Mouse (Mus musculus) MEL (cell line): ENCODE results near the gene Gm10037. TPM values are rescaled to one million over a fixed set of nuclear protein-coding genes. Genes with fewer than 3 reads are reported as not detected.
"Not testable (repeated sequence)": the region's sequence is repeated elsewhere in the genome, so short reads cannot be mapped to it uniquely, and the experiment has no call there.

Source experiments
- DNase-seq: peaks from one replicate; pipeline ENCODE4 v3.0.0; 2011; ENCODE audit warnings: low read depth, low spot score
- H3K27ac ChIP-seq: 2 replicates; pipeline ENCODE4 v1.5.1; 2012; ENCODE audit warnings: low read depth, mild to moderate bottlenecking, control low read depth, low read length, moderate library complexity; ENCODE audit not compliant: control insufficient read depth
- H3K27me3 ChIP-seq, 2 experiments: fragments of 150-350 bp in 1 of 2; sonication (generic) in 1 of 2; 2 replicates each; pipeline ENCODE4 v1.6.1; 2012; ENCODE audit warnings: low read length in 2 of 2, mild to moderate bottlenecking in 2 of 2, improper control_type of control experiment in 1 of 2, moderate library complexity in 1 of 2; ENCODE audit not compliant: insufficient read depth in 2 of 2, control insufficient read depth in 1 of 2
- H3K36me3 ChIP-seq, 2 experiments: 2 replicates each; pipeline ENCODE4 v1.6.1; 2012 to 2014; ENCODE audit warnings: low read length in 2 of 2, improper control_type of control experiment in 1 of 2, inconsistent platforms in 1 of 2, mild to moderate bottlenecking in 1 of 2; ENCODE audit not compliant: insufficient read depth in 2 of 2, control insufficient read depth in 1 of 2
- H3K4me1 ChIP-seq, 2 experiments: fragments of 150-350 bp in 1 of 2; sonication (generic) in 1 of 2; 2 replicates each; pipeline ENCODE4 v1.6.1; 2012; ENCODE audit warnings: low read length in 2 of 2, improper control_type of control experiment in 1 of 2, mild to moderate bottlenecking in 1 of 2; ENCODE audit not compliant: insufficient read depth in 2 of 2, control insufficient read depth in 1 of 2
- H3K4me3 ChIP-seq, 2 experiments: fragments of 150-350 bp in 1 of 2; sonication (generic) in 1 of 2; 2 replicates each; pipeline ENCODE4 v1.5.1; 2012; ENCODE audit warnings: low read depth in 2 of 2, low read length in 2 of 2, mild to moderate bottlenecking in 2 of 2, moderate library complexity in 2 of 2, control low read depth in 1 of 2, improper control_type of control experiment in 1 of 2; ENCODE audit not compliant: control insufficient read depth in 1 of 2, insufficient read depth in 1 of 2
- H3K79me2 ChIP-seq: 2 replicates; pipeline ENCODE4 v1.6.1; 2012; ENCODE audit warnings: mild to moderate bottlenecking, low read length, moderate library complexity; ENCODE audit not compliant: control insufficient read depth, poor library complexity, insufficient read depth
- H3K9ac ChIP-seq: 2 replicates; pipeline ENCODE4 v1.6.1; 2012; ENCODE audit warnings: low read depth, mild to moderate bottlenecking, control low read depth, low read length, moderate library complexity; ENCODE audit not compliant: control insufficient read depth, poor library complexity, severe bottlenecking
- H3K9me3 ChIP-seq: fragments of 150-350 bp; sonication (generic); replicated peaks from 2 replicates; pipeline ENCODE4 v1.6.1; 2012; ENCODE audit warnings: mild to moderate bottlenecking, low read length, improper control_type of control experiment, moderate library complexity; ENCODE audit not compliant: insufficient read depth
- BHLHE40 ChIP-seq: IDR thresholded peaks from 2 replicates; pipeline ENCODE4 v1.6.1; 2012; ENCODE audit warnings: low read depth, mild to moderate bottlenecking, inconsistent platforms, low read length, improper control_type of control experiment, borderline replicate concordance
- CHD1 ChIP-seq: IDR thresholded peaks from 2 replicates; pipeline ENCODE4 v1.6.1; 2012; ENCODE audit warnings: low read depth, mild to moderate bottlenecking, inconsistent platforms, low read length, improper control_type of control experiment
- ELF1 ChIP-seq: IDR thresholded peaks from 2 replicates; pipeline ENCODE4 v1.6.1; 2014; ENCODE audit warnings: low read depth, mild to moderate bottlenecking, inconsistent platforms, low read length, improper control_type of control experiment, moderate library complexity
- EP300 ChIP-seq, 2 experiments: IDR thresholded peaks; 2 replicates each; pipeline ENCODE4 v1.6.1; 2011; ENCODE audit warnings: improper control_type of control experiment in 2 of 2, low read length in 2 of 2, low read depth in 1 of 2, mild to moderate bottlenecking in 1 of 2
- GABPA ChIP-seq: IDR thresholded peaks from 2 replicates; pipeline ENCODE4 v1.6.1; 2012; ENCODE audit warnings: low read depth, mild to moderate bottlenecking, inconsistent platforms, low read length, improper control_type of control experiment, moderate library complexity
- HCFC1 ChIP-seq: IDR thresholded peaks from 2 replicates; pipeline ENCODE4 v1.6.1; 2012; ENCODE audit warnings: low read depth, mild to moderate bottlenecking, inconsistent platforms, low read length, improper control_type of control experiment, moderate library complexity
- KAT2A ChIP-seq: conservative IDR thresholded peaks from 2 replicates; pipeline ENCODE4 v1.6.1; 2012; ENCODE audit warnings: low read depth, low read length, improper control_type of control experiment, inconsistent platforms
- MAFK ChIP-seq: IDR thresholded peaks from 2 replicates; pipeline ENCODE4 v1.6.1; 2011; ENCODE audit warnings: low read depth, mild to moderate bottlenecking, low read length, improper control_type of control experiment, borderline replicate concordance
- MAX ChIP-seq: IDR thresholded peaks from 2 replicates; pipeline ENCODE4 v1.6.1; 2011; ENCODE audit warnings: low read length, improper control_type of control experiment
- MXI1 ChIP-seq: IDR thresholded peaks from 2 replicates; pipeline ENCODE4 v1.6.1; 2011; ENCODE audit warnings: mild to moderate bottlenecking, low read depth, low read length, improper control_type of control experiment
- MYB ChIP-seq: IDR thresholded peaks from 2 replicates; pipeline ENCODE4 v1.6.1; 2011; ENCODE audit warnings: mild to moderate bottlenecking, low read depth, low read length, improper control_type of control experiment
- MYC ChIP-seq: IDR thresholded peaks from 2 replicates; pipeline ENCODE4 v1.6.1; 2011; ENCODE audit warnings: low read depth, mild to moderate bottlenecking, low read length, improper control_type of control experiment, moderate library complexity
- NRF1 ChIP-seq: IDR thresholded peaks from 2 replicates; pipeline ENCODE4 v1.6.1; 2014; ENCODE audit warnings: low read depth, mild to moderate bottlenecking, inconsistent platforms, low read length, improper control_type of control experiment, moderate library complexity; ENCODE audit not compliant: poor library complexity, insufficient read depth, severe bottlenecking
- POLR2AphosphoS2 ChIP-seq: IDR thresholded peaks from 2 replicates; pipeline ENCODE4 v1.6.1; 2011; ENCODE audit warnings: low read length, improper control_type of control experiment
- POLR2AphosphoS5 ChIP-seq: IDR thresholded peaks from 2 replicates; pipeline ENCODE4 v1.6.1; 2012; ENCODE audit warnings: low read depth, borderline replicate concordance, mild to moderate bottlenecking, inconsistent platforms, low read length, moderate library complexity, mixed read lengths
- RAD21 ChIP-seq: IDR thresholded peaks from 2 replicates; pipeline ENCODE4 v1.6.1; 2011; ENCODE audit warnings: mild to moderate bottlenecking, low read depth, low read length, improper control_type of control experiment
- SIN3A ChIP-seq: IDR thresholded peaks from 2 replicates; pipeline ENCODE4 v1.6.1; 2012; ENCODE audit warnings: low read length, improper control_type of control experiment, inconsistent platforms
- SMC3 ChIP-seq: IDR thresholded peaks from 2 replicates; pipeline ENCODE4 v1.6.1; 2011; ENCODE audit warnings: low read depth, low read length, improper control_type of control experiment
- TAL1 ChIP-seq: IDR thresholded peaks from 2 replicates; pipeline ENCODE4 v1.6.1; 2012; ENCODE audit warnings: mild to moderate bottlenecking, inconsistent platforms, low read length, moderate library complexity, mixed read lengths
- TBP ChIP-seq: IDR thresholded peaks from 2 replicates; pipeline ENCODE4 v1.8.0; 2011; ENCODE audit warnings: low read depth, low read length, improper control_type of control experiment
- TCF12 ChIP-seq: IDR thresholded peaks from 2 replicates; pipeline ENCODE4 v1.6.1; 2014; ENCODE audit warnings: low read depth, mild to moderate bottlenecking, inconsistent platforms, low read length, improper control_type of control experiment, moderate library complexity
- USF1 ChIP-seq: IDR thresholded peaks from 2 replicates; pipeline ENCODE4 v1.6.1; 2014; ENCODE audit warnings: low read depth, mild to moderate bottlenecking, inconsistent platforms, low read length, improper control_type of control experiment, moderate library complexity
- USF2 ChIP-seq, 2 experiments: IDR thresholded peaks; 2 replicates each; pipeline ENCODE4 v1.6.1; 2011 to 2012; ENCODE audit warnings: improper control_type of control experiment in 2 of 2, low read length in 2 of 2, borderline replicate concordance in 1 of 2, inconsistent platforms in 1 of 2, low read depth in 1 of 2, mild to moderate bottlenecking in 1 of 2; ENCODE audit not compliant: insufficient read depth in 1 of 2
- ZKSCAN1 ChIP-seq: IDR thresholded peaks from 2 replicates; pipeline ENCODE4 v1.6.1; 2012; ENCODE audit warnings: low read depth, mild to moderate bottlenecking, inconsistent platforms, low read length, improper control_type of control experiment, moderate library complexity
- ZMIZ1 ChIP-seq: IDR thresholded peaks from 2 replicates; pipeline ENCODE4 v1.6.1; 2012; ENCODE audit warnings: low read depth, mild to moderate bottlenecking, inconsistent platforms, low read length, improper control_type of control experiment, moderate library complexity
- ZNF384 ChIP-seq: IDR thresholded peaks from 2 replicates; pipeline ENCODE4 v1.6.1; 2012; ENCODE audit warnings: low read depth, mild to moderate bottlenecking, inconsistent platforms, low read length, improper control_type of control experiment
- polyA plus RNA-seq, 2 experiments: library from polyadenylated mRNA; stranded (reverse) in 1 of 2; unstranded in 1 of 2; fragments of >175 nt in 1 of 2; fragments of >200 nt in 1 of 2; gene quantifications; 2 replicates each; pipeline versions ENCODE4 v1.2.1 to v1.2.4; 2012; ENCODE audit warnings: low replicate concordance in 2 of 2, low read depth in 1 of 2; ENCODE audit not compliant: insufficient read length in 2 of 2, insufficient read depth in 1 of 2, missing spikeins in 1 of 2
- total RNA-seq: library from RNA; depleted of rRNA; stranded (reverse); fragments of 300-350 nt; gene quantifications from 2 replicates; pipeline ENCODE4 v1.2.3, GENCODE M21; 2012

Gm10037 gene
- total and polyA plus RNA-seq, 3 experiments, result not detected

- no peak overlapping the region for H3K9ac ChIP-seq
- no peaks in the 10 kb centered on the region for H3K27me3 ChIP-seq
- no peaks in the 10 kb centered on the region for H3K36me3 ChIP-seq
- H3K79me2 ChIP-seq, result no peaks in the 10 kb centered on the region
- no peak overlapping the region for H3K4me3 ChIP-seq
- no peak overlapping the region for H3K27ac ChIP-seq
- TF ChIP-seq EP300 (IDR thresholded peaks at IDR 0.05; ENCODE audit: low read depth in 1 of 2, low read length in 2 of 2) (no peak), MAFK (no peak), POLR2AphosphoS5 (no peak), TAL1 (no peak), ELF1 (no peak), ZNF384 (no peak), USF1 (no peak), RAD21 (no peak), POLR2AphosphoS2 (no peak), SMC3 (no peak), TCF12 (no peak), NRF1 (no peak), ZKSCAN1 (no peak), BHLHE40 (no peak), SIN3A (no peak), TBP (no peak)
- DNase-seq, result no peak
- H3K9me3 ChIP-seq, result no peaks in the 10 kb centered on the region
- H3K4me1 ChIP-seq, result no peaks in the 10 kb centered on the region
Measured at GRCm38 (mm10) chr13:67818636-67819035, 12.3 kb upstream of the Gm10037 start.

- DNase-seq, H3K4me3 ChIP-seq, H3K9me3 ChIP-seq, H3K36me3 ChIP-seq, H3K27ac ChIP-seq, H3K9ac ChIP-seq, H3K79me2 ChIP-seq, H3K4me1 ChIP-seq, H3K27me3 ChIP-seq: not testable (repeated sequence)
Measured at GRCm38 (mm10) chr13:67833137-67833536, 2.2 kb downstream of the Gm10037 start.

GRCm38 (mm10) chr13:67843775-67844118, 12.8 kb downstream of the Gm10037 start:
- TF ChIP-seq USF1 (no peak), ZKSCAN1 (no peak), USF2 (IDR thresholded peaks at IDR 0.05; ENCODE audit: borderline replicate concordance in 1 of 2, insufficient read depth in 1 of 2, low read depth in 1 of 2, low read length in 2 of 2) (no peak), MAX (no peak), KAT2A (no peak), MYC (no peak), MYB (no peak), MXI1 (no peak), ZMIZ1 (no peak), POLR2AphosphoS5 (no peak), HCFC1 (no peak), GABPA (no peak), NRF1 (no peak), RAD21 (no peak), CHD1 (no peak)
- Histone ChIP-seq H3K79me2 (no peaks in the 10 kb centered on the region), H3K27me3 (no peaks in the 10 kb centered on the region), H3K9ac (no peak overlapping the region), H3K4me3 (peak overlapping the region in 1 of 2 experiments; percentile 15; a peak in 1 of 4 replicates), H3K4me1 (peaks cover 0 to 3% of the 10 kb centered on the region in 2 experiments; a peak in 1 of 4 replicates), H3K36me3 (no peaks in the 10 kb centered on the region), H3K27ac (no peak overlapping the region), H3K9me3 (no peaks in the 10 kb centered on the region)
- no peak for DNase-seq
